Mouse (Mus musculus) kidney, embryonic 14.5 days (tissue): ENCODE data around the gene Banf2. TPM values are rescaled to one million over a fixed set of nuclear protein-coding genes. Genes with fewer than 3 reads are reported as not detected.

ENCODE experiments used
- ATAC-seq: fragments of 200-750 bp; cut with Nextera tagmentation; 2 replicates; pipeline ENCODE4 v1.8.0; 2017; ENCODE audit warnings: moderate number of reproducible peaks, mild to moderate bottlenecking, moderate TSS enrichment, moderate library complexity; ENCODE audit not compliant: low FRiP score, low TSS enrichment
- H3K27ac ChIP-seq: fragments of 300-500 bp; sonication (generic); 2 replicates; pipeline ENCODE4 v1.5.1; 2014; ENCODE audit warnings: low read depth, mild to moderate bottlenecking, low read length, moderate library complexity, mixed read lengths
- H3K27me3 ChIP-seq: fragments of 300-500 bp; sonication (generic); 2 replicates; pipeline ENCODE4 v1.6.1; 2014; ENCODE audit warnings: mild to moderate bottlenecking, low read length; ENCODE audit not compliant: control insufficient read depth, insufficient read depth
- H3K36me3 ChIP-seq: fragments of 300-500 bp; sonication (generic); 2 replicates; pipeline ENCODE4 v1.6.1; 2014; ENCODE audit warnings: low read length, mixed read lengths; ENCODE audit not compliant: control insufficient read depth, insufficient read depth
- H3K4me1 ChIP-seq: fragments of 300-500 bp; sonication (generic); 2 replicates; pipeline ENCODE4 v1.6.1; 2014; ENCODE audit warnings: low read length, mixed read lengths; ENCODE audit not compliant: control insufficient read depth, insufficient read depth
- H3K4me2 ChIP-seq: fragments of 300-500 bp; sonication (generic); replicated peaks from 2 replicates; pipeline ENCODE4 v1.6.1; 2014; ENCODE audit warnings: low read depth, mild to moderate bottlenecking, low read length
- H3K4me3 ChIP-seq: fragments of 300-500 bp; sonication (generic); 2 replicates; pipeline ENCODE4 v1.5.1; 2014; ENCODE audit warnings: mild to moderate bottlenecking, low read length
- H3K9ac ChIP-seq: fragments of 300-500 bp; sonication (generic); 2 replicates; pipeline ENCODE4 v1.6.1; 2014; ENCODE audit warnings: low read depth, mild to moderate bottlenecking, low read length, moderate library complexity
- H3K9me3 ChIP-seq: fragments of 300-500 bp; sonication (generic); 2 replicates; pipeline ENCODE4 v1.6.1; 2016; ENCODE audit warnings: low read length; ENCODE audit not compliant: control insufficient read depth
- WGBS: fragments of 180-500 bp; shearing (Covaris S2); extraction: QIAGEN DNeasy Blood & Tissue Kit; methylation state at CpG from one replicate; pipeline ENCODE4 v1.1.7; 2014; 5-methylcytosine and 5-hydroxymethylcytosine counted together
- polyA plus RNA-seq: library from polyadenylated mRNA; unstranded; fragments of >200 nt; fragmentation: Nextera tagmentation; extraction: Ambion mirVana; gene quantifications from 2 replicates; pipeline ENCODE4 v1.2.1, GENCODE M21; 2014

The Banf2 gene
- polyA plus RNA-seq, 1 experiment from 2014 or later = not detected

DNA sequence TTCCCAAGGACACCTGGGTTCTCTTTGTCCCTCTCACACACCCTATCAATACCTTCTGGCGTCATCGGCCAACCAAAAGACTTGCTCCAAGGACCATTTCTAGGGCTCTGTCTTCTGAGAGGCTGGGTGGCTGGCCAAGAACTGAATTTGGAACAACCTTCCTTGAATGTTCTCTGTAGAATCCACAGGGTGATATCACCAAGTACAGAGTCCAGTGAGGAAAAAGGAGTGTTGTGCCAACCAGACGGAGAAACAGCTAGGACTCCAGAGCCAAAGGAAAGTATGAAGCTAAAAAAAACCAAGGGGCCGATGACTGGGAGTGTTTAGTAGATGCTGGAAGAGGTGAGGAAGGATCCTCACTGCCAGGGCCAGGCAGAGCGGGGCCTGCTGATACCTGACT lies 74.5 kb downstream of the Banf2 start:
- Histone ChIP-seq H3K9me3 (no peaks in the 10 kb centered on the region), H3K4me1 (no peaks in the 10 kb centered on the region), H3K4me3 (no peak overlapping the region), H3K27me3 (no peaks in the 10 kb centered on the region), H3K27ac (no peak overlapping the region), H3K36me3 (no peaks in the 10 kb centered on the region), H3K9ac (no peak overlapping the region), H3K4me2 (no peak overlapping the region)
- WGBS = 92% methylated on average over 5 of the region's 5 CpGs
- ATAC-seq = no peak

- Histone ChIP-seq H3K27ac (no peak overlapping the region), H3K36me3 (no peaks in the 10 kb centered on the region), H3K9ac (no peak overlapping the region), H3K27me3 (no peaks in the 10 kb centered on the region), H3K4me2 (no peak overlapping the region), H3K4me1 (no peaks in the 10 kb centered on the region), H3K9me3 (no peaks in the 10 kb centered on the region), H3K4me3 (no peak overlapping the region)
- 79% methylated on average over 2 of the region's 2 CpGs for WGBS
- ATAC-seq = no peak
Observed at GRCm38 (mm10) chr2:144107810-144108209, 75.0 kb downstream of the Banf2 start.

DNA sequence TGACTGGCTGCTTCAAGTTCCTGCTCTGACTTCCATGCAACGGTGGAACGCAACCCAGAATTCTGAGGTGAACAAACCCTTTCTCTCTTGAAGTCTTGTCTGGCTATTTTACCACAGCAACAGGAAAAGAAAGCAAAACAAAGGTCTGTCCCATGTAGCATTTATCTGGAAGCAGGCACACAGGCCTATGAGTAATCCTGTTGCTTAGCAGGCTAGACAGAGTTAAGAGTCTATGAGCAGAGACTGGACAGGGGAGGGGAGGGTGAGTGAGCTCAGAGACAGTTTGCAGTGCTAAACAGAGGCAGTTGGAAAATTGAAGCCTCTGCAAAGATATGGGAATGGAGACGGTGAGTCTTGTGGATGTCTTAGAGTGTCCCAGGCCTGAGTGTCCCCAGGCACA lies 75.5 kb downstream of the Banf2 start:
- no peaks in the 10 kb centered on the region for H3K4me1 ChIP-seq
- no peaks in the 10 kb centered on the region for H3K27me3 ChIP-seq
- H3K4me3 ChIP-seq = no peak overlapping the region
- H3K9me3 ChIP-seq = no peaks in the 10 kb centered on the region
- 82% methylated on average over 3 of the region's 3 CpGs for WGBS
- ATAC-seq = no peak
- no peak overlapping the region for H3K27ac ChIP-seq
- H3K36me3 ChIP-seq = no peaks in the 10 kb centered on the region
- no peak overlapping the region for H3K9ac ChIP-seq
- no peak overlapping the region for H3K4me2 ChIP-seq

DNA sequence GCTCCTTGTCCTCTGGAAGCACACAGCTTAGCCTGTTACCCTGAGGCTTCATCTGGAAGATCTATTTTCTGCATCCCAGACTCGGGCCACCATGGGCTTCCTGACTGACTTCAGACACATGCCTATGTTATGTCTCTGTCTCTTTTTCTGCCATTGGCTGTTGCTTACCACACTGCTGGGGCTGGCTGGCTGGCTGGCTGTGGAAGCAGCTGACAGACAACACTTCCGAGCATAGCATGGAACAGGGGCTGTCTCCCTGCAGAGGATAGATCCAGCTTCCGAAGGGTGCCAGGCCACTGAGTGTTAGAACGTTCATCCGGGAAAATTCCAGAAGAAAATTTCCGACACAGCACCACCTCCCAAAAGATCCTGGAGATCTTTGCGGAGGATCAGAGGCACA lies 79.1 kb downstream of the Banf2 start:
- H3K4me2 ChIP-seq = no peak overlapping the region
- ATAC-seq = no peak
- H3K27ac ChIP-seq = no peak overlapping the region
- no peaks in the 10 kb centered on the region for H3K4me1 ChIP-seq
- no peaks in the 10 kb centered on the region for H3K27me3 ChIP-seq
- H3K9ac ChIP-seq = no peak overlapping the region
- no peak overlapping the region for H3K4me3 ChIP-seq
- WGBS = 77% methylated on average over 7 of the region's 7 CpGs
- no peaks in the 10 kb centered on the region for H3K36me3 ChIP-seq
- no peaks in the 10 kb centered on the region for H3K9me3 ChIP-seq

DNA sequence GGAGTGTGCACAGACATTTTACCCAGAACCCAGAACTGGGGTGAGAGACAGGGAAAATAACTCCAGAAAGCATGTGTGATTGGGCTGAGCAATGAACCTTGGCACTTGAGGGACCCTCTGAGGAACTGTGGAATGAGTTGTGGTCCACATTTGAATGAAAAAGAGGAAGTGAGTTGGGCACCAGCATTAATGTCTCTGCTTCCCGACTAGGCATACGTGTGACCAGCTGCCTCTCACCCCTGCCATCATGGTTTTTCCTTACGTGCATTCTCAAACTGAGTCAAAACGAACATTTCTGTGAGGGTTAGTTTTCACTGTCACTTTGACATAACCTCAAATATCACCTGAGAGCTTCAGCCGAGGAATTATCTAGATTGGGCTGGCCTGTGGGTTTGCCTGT lies 79.8 kb downstream of the Banf2 start:
- H3K27ac ChIP-seq = no peak overlapping the region
- H3K27me3 ChIP-seq = no peaks in the 10 kb centered on the region
- H3K4me1 ChIP-seq = no peaks in the 10 kb centered on the region
- H3K4me3 ChIP-seq = no peak overlapping the region
- H3K9ac ChIP-seq = no peak overlapping the region
- ATAC-seq = no peak
- 83% methylated on average over 5 of the region's 5 CpGs for WGBS
- H3K4me2 ChIP-seq = no peak overlapping the region
- no peaks in the 10 kb centered on the region for H3K36me3 ChIP-seq
- H3K9me3 ChIP-seq = no peaks in the 10 kb centered on the region

DNA sequence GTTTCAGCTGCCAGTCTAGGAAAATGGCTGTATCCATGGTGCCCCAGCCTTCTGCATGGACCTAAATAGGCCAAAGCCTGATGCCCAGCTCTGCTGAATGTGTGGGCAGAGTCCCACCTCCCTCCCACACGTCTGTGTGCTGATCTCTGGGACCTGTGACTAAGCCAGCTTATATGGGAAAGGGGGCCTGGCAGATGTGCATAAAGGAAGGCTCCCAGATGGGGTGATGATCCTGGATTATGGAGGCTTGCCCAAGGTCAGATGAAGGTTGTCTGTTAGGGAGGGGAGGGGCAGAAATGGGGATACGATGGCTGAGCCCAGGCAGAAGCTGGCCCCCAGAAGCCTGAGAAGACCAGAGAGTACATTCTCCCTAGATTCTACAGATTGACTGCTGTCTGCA lies 85.2 kb downstream of the Banf2 start:
- no peak overlapping the region for H3K9ac ChIP-seq
- H3K9me3 ChIP-seq = no peaks in the 10 kb centered on the region
- H3K27me3 ChIP-seq = no peaks in the 10 kb centered on the region
- WGBS = 65% methylated on average over 2 of the region's 2 CpGs
- no peaks in the 10 kb centered on the region for H3K4me1 ChIP-seq
- H3K4me2 ChIP-seq = no peak overlapping the region
- no peak overlapping the region for H3K4me3 ChIP-seq
- H3K27ac ChIP-seq = no peak overlapping the region
- ATAC-seq = no peak
- no peaks in the 10 kb centered on the region for H3K36me3 ChIP-seq

DNA sequence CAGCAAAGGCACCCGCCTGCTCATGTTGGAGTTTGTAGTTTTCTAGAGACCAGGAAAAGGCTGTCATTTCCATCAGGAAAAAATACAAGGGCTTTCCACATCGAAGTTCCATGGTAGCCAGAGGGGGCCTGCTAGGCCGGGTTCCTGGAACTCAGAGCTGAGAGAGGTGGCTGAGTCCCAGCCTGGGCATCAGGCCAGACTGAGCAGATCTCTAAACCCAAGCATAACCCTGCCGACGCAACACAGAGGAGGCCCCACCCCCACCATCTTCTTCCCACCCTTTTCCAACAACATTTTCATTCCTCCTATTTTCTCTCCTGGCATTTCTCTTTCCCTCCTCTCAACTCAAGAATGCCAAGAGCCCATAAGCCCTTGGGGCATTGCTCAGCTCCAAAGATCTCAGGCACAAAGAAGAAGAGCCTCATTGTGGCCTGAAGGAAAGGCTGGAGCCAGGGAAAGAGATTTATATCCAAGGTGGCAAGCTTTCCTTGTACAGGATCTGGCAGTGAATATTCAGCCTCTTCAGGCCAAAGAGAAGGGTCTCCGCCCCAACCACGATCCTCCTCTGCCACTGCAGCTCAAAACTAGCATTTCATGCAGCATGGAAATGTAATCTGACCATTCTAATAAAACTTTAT lies 87.4 kb downstream of the Banf2 start:
- WGBS = 63% methylated on average over 7 of the region's 7 CpGs
- no peak overlapping the region for H3K4me3 ChIP-seq
- H3K27ac ChIP-seq = no peak overlapping the region
- H3K27me3 ChIP-seq = no peaks in the 10 kb centered on the region
- ATAC-seq = peak; percentile 5; the same call in 1 of the 2 replicates
- H3K36me3 ChIP-seq = no peaks in the 10 kb centered on the region
- H3K9me3 ChIP-seq = no peaks in the 10 kb centered on the region
- no peak overlapping the region for H3K4me2 ChIP-seq
- H3K9ac ChIP-seq = no peak overlapping the region
- H3K4me1 ChIP-seq = no peaks in the 10 kb centered on the region

- Histone ChIP-seq H3K9ac (no peak overlapping the region), H3K4me3 (no peak overlapping the region), H3K4me1 (no peaks in the 10 kb centered on the region), H3K27ac (no peak overlapping the region), H3K4me2 (no peak overlapping the region), H3K27me3 (no peaks in the 10 kb centered on the region), H3K9me3 (no peaks in the 10 kb centered on the region), H3K36me3 (no peaks in the 10 kb centered on the region)
- 93% methylated on average over 16 of the region's 16 CpGs for WGBS
- ATAC-seq = no peak
Observed at GRCm38 (mm10) chr2:144122068-144122467, 89.2 kb downstream of the Banf2 start.
